Mouse (Mus musculus): Measurements from ENCODE around the gene Il10rb. TPM values are rescaled to one million over a fixed set of nuclear protein-coding genes. Genes with fewer than 3 reads are reported as not detected.

Gene Il10rb
- 13.0 and 13.4 TPM in 2 replicates for polyA plus RNA-seq (2014; fragmentation: Nextera tagmentation; extraction: Ambion mirVana)

DNA sequence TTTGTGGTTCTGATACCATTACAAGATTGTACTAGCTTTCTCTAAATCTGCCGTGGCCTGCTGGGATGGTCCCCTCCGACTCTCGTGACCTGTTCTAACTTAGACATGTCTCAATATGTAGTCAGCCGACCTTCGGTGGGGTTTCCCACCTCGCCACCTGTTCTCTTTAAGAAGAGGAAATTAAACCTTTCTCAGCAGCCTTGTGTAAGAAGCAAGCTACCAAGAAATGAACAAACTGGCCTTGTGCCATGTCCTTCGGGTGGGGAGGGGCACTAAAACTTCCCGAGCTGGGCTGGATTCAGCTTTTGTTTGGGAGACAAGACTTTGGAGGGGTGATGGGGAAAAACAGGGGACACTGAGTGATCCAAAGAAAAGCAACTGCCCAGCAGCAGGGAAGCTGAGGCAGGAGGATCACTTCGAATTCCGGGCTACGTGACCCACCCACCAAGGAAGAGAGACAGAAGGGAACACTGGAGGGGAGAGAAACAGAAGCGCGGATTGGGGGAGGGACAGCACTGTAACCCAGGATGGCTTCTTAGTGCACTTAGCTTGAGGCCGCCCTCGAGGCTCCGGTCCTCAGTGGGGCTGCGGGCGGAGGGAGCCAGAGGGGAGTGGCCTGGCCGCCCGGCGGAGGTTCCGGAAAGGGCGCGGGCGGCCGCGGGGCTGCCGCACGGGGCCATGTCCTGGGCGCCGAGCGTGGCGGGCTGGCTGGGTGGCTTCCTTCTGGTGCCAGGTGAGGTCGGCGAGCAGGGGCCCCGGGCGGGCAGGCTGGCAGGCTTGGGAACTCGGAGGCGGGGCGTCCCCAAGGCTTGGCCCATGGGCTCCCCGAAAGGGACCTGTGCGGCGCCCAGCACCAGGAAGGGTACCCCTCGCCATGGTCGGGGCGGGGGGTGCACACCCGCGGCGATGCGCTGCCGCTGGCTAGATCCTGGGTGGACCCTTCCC, at the start of gene Il10rb:
Gene Il10rb (plus strand): TSS at position 525 of the 945 bp plus-strand sequence.
- Histone ChIP-seq H3K4me2 (replicated peaks) (peak within 1 kb of the TSS; percentile 85), H3K36me3 (replicated peaks; ENCODE audit: control insufficient read depth, insufficient read depth) (peaks cover 3% of the 10 kb centered on the region), H3K4me1 (replicated peaks; ENCODE audit: control insufficient read depth, insufficient read depth, low read length) (0 out of 2 replicates have a peak, but pooled peaks cover 4% of the 10 kb centered on the region), H3K4me3 (replicated peaks; ENCODE audit: low read length) (peak within 1 kb of the TSS; percentile 52), H3K9ac (peak within 1 kb of the TSS; percentile 68), H3K9me3 (ENCODE audit: control insufficient read depth, low read length) (no peaks in the 10 kb centered on the region), H3K27ac (no peak within 1 kb of the TSS; the same call in none of the 2 replicates), H3K27me3 (ENCODE audit: control insufficient read depth, insufficient read depth, low read length) (peaks cover 6% of the 10 kb centered on the region)
- 6% methylated on average over 51 of the region's 51 CpGs for WGBS
- peak; percentile 31 for DNase-seq (ENCODE audit: low spot score)
- ATAC-seq (ENCODE audit: low FRiP score) = peak; percentile 64; the same call in 1 of the 2 replicates

DNA sequence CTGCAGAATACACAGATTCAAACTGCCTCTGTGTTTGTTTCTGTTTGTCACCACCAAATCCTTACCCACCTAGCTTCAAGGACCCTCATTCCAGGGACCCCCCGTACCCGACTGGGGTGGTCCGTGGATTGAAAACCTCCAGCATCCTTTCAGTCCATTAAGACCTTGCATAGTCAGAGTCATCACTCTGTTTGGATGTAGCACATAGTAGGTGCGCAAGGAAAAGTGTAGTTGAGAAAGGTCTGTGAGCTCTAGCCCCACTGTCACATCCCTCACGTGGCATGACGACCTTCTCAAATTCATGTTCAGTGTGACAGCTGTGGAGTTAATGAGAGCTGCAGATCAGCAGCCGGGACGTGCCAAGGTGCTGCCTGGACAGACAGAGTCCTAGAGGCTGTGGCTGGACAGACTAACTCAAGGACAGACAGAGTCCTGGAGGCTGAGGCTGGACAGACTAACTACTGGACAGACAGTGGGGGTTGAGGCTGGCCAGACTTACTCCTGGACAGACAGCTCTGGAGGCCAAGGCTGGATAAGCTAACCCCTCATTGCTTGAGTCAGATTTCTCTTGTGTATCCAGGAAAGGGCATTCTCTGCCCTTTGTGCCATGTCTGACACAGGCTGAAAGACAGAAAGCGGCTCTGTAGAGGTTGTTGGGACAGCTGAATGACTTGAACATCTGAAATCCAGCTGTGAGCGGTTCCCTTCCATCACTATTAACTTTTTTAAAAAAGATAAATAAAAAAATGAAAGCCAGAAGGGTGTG, 49.0 kb upstream of the Il10rb start:
- 80% methylated on average over 10 of the region's 10 CpGs for WGBS
- H3K9me3 ChIP-seq (ENCODE audit: control insufficient read depth, low read length) = no peaks in the 10 kb centered on the region
- DNase-seq (ENCODE audit: low spot score) (no peak), ATAC-seq (ENCODE audit: low FRiP score) (no peak)
- H3K4me3 ChIP-seq (replicated peaks; ENCODE audit: low read length) = no peak overlapping the region
- no peaks in the 10 kb centered on the region for H3K4me1 ChIP-seq (replicated peaks; ENCODE audit: control insufficient read depth, insufficient read depth, low read length)
- peaks cover 22% of the 10 kb centered on the region for H3K27me3 ChIP-seq (ENCODE audit: control insufficient read depth, insufficient read depth, low read length)
- no peak overlapping the region for H3K27ac ChIP-seq
- no peak overlapping the region for H3K9ac ChIP-seq
- no peaks in the 10 kb centered on the region for H3K36me3 ChIP-seq (replicated peaks; ENCODE audit: control insufficient read depth, insufficient read depth)
- H3K4me2 ChIP-seq (replicated peaks) = no peak overlapping the region

DNA sequence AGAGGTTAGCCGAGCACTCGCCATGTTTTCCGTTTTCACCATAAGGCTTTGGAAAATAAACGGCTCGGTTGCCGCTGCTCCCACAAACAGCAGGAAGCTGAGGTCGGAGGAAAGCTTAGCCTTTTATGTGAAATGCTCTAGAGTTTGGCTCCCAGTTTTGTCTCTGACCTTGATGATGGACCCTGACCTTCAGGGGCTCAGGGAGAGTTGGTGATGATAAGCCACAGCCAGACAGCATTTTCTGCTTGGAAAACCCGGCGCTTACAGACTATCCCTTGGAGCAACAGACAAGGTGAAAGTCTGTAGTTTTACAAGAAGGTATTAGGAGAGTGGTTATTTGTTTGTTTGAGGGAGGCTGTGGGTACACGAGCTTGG, 48.5 kb upstream of the Il10rb start:
- Histone ChIP-seq H3K36me3 (replicated peaks; ENCODE audit: control insufficient read depth, insufficient read depth) (no peaks in the 10 kb centered on the region), H3K27ac (no peak overlapping the region), H3K4me3 (replicated peaks; ENCODE audit: low read length) (no peak overlapping the region), H3K9ac (no peak overlapping the region), H3K9me3 (ENCODE audit: control insufficient read depth, low read length) (no peaks in the 10 kb centered on the region), H3K4me1 (replicated peaks; ENCODE audit: control insufficient read depth, insufficient read depth, low read length) (no peaks in the 10 kb centered on the region), H3K4me2 (replicated peaks) (no peak overlapping the region), H3K27me3 (ENCODE audit: control insufficient read depth, insufficient read depth, low read length) (peaks cover 18% of the 10 kb centered on the region)
- ATAC-seq (ENCODE audit: low FRiP score) (no peak), DNase-seq (ENCODE audit: low spot score) (no peak)
- 64% methylated on average over 10 of the region's 10 CpGs for WGBS

DNA sequence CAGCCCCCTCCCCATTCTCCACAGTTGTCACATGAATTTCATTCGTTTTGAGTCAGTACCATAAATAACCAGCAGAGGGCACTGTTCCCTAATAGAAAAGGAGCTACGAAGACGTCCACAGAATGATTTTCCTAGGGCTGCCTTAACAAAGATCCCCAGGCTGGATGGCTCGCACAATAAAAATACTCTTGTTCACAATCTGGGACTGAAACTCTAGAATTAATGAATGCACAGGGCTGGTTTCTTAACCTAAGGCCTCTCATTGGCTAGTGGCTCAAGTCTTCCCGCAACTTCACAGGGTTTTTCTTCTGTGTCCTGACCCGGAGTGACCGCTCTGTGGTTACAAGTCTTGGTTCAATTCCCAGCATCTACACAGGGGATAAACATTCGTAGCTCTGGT, 47.4 kb upstream of the Il10rb start:
- H3K27ac ChIP-seq = no peak overlapping the region
- ATAC-seq (ENCODE audit: low FRiP score) (peak; percentile 27; the same call in 1 of the 2 replicates), DNase-seq (ENCODE audit: low spot score) (peak; percentile 98)
- no peaks in the 10 kb centered on the region for H3K9me3 ChIP-seq (ENCODE audit: control insufficient read depth, low read length)
- H3K36me3 ChIP-seq (replicated peaks; ENCODE audit: control insufficient read depth, insufficient read depth) = no peaks in the 10 kb centered on the region
- WGBS = 39% methylated on average over 8 of the region's 8 CpGs
- no peak overlapping the region for H3K4me2 ChIP-seq (replicated peaks)
- no peak overlapping the region for H3K4me3 ChIP-seq (replicated peaks; ENCODE audit: low read length)
- H3K4me1 ChIP-seq (replicated peaks; ENCODE audit: control insufficient read depth, insufficient read depth, low read length) = no peaks in the 10 kb centered on the region
- no peak overlapping the region for H3K9ac ChIP-seq
- H3K27me3 ChIP-seq (ENCODE audit: control insufficient read depth, insufficient read depth, low read length) = peaks cover 8% of the 10 kb centered on the region

DNA sequence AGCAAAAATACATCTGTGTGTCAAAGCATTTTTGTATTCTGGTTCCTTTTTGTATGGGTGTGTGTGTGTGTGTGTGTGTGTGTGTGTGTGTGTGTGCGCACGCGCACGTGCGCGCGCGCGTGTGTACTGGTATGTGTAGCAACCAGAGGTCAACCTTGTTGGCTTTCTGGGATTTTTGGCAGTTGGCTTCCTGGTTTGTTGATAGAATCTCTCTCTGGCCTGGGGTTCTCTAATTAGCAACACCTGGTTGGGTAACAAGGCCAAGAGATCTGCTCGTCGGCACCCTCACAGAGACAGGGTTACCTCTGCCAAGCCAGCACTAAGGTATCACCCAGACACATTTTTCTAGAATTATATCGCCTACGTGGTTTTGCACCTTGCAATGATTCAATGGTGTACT, 46.4 kb upstream of the Il10rb start:
- H3K9ac ChIP-seq = no peak overlapping the region
- no peak for DNase-seq (ENCODE audit: low spot score)
- WGBS = 93% methylated on average over 13 of the region's 13 CpGs
- H3K4me3 ChIP-seq (replicated peaks; ENCODE audit: low read length) = no peak overlapping the region
- no peaks in the 10 kb centered on the region for H3K27me3 ChIP-seq (ENCODE audit: control insufficient read depth, insufficient read depth, low read length)
- no peaks in the 10 kb centered on the region for H3K4me1 ChIP-seq (replicated peaks; ENCODE audit: control insufficient read depth, insufficient read depth, low read length)
- H3K36me3 ChIP-seq (replicated peaks; ENCODE audit: control insufficient read depth, insufficient read depth) = no peaks in the 10 kb centered on the region
- H3K4me2 ChIP-seq (replicated peaks) = no peak overlapping the region
- no peak overlapping the region for H3K27ac ChIP-seq
- ATAC-seq (ENCODE audit: low FRiP score) = no peak
- no peaks in the 10 kb centered on the region for H3K9me3 ChIP-seq (ENCODE audit: control insufficient read depth, low read length)

DNA sequence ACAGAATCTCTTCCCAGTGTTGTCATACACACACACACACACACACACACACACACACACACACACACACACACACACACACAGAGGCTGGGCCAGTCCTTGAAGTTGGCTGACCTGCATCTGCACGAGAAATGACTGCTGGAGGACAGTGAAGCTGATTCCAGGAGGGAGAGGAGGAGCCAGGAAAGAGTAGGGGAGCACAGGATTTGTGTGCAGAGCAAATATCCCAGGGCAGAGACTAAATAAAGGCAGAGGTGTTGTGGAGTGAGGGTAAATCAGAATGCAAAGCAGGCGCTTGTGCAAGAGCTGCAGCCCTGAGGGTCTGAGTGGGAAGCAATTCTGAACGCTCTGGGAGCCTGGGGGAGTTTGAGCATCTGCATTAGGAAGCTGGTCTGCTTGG, 45.8 kb upstream of the Il10rb start:
- no peak for ATAC-seq (ENCODE audit: low FRiP score)
- no peak overlapping the region for H3K4me2 ChIP-seq (replicated peaks)
- no peak overlapping the region for H3K9ac ChIP-seq
- no peaks in the 10 kb centered on the region for H3K9me3 ChIP-seq (ENCODE audit: control insufficient read depth, low read length)
- no peak overlapping the region for H3K4me3 ChIP-seq (replicated peaks; ENCODE audit: low read length)
- H3K27me3 ChIP-seq (ENCODE audit: control insufficient read depth, insufficient read depth, low read length) = no peaks in the 10 kb centered on the region
- no peak overlapping the region for H3K27ac ChIP-seq
- H3K36me3 ChIP-seq (replicated peaks; ENCODE audit: control insufficient read depth, insufficient read depth) = no peaks in the 10 kb centered on the region
- H3K4me1 ChIP-seq (replicated peaks; ENCODE audit: control insufficient read depth, insufficient read depth, low read length) = no peaks in the 10 kb centered on the region
- DNase-seq (ENCODE audit: low spot score) = no peak
- 57% methylated on average over 3 of the region's 3 CpGs for WGBS

DNA sequence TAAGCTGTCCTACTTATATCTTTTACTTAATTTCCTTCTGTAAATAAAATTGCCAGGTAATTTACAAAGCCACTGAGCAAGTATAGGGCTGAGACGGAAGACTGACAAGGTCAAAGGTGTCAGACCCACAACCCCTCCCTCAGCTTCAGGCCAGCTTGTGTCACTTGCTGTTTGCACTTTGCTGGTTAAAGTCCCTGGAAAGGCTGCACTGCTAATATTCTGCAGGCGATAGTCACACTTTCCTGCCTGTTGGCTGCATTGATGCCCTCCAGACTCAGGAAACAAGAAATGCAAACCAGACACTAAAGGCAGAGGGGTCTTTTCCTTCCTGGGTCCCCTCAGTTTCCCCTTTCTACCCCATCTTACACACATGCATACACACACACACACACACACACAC, 44.0 kb upstream of the Il10rb start:
- no peak overlapping the region for H3K4me2 ChIP-seq (replicated peaks)
- no peaks in the 10 kb centered on the region for H3K27me3 ChIP-seq (ENCODE audit: control insufficient read depth, insufficient read depth, low read length)
- no peaks in the 10 kb centered on the region for H3K36me3 ChIP-seq (replicated peaks; ENCODE audit: control insufficient read depth, insufficient read depth)
- DNase-seq (ENCODE audit: low spot score) (no peak), ATAC-seq (ENCODE audit: low FRiP score) (no peak)
- H3K27ac ChIP-seq = no peak overlapping the region
- 78% methylated on average over 2 of the region's 2 CpGs for WGBS
- H3K9me3 ChIP-seq (ENCODE audit: control insufficient read depth, low read length) = no peaks in the 10 kb centered on the region
- H3K4me3 ChIP-seq (replicated peaks; ENCODE audit: low read length) = no peak overlapping the region
- no peak overlapping the region for H3K9ac ChIP-seq
- no peaks in the 10 kb centered on the region for H3K4me1 ChIP-seq (replicated peaks; ENCODE audit: control insufficient read depth, insufficient read depth, low read length)

DNA sequence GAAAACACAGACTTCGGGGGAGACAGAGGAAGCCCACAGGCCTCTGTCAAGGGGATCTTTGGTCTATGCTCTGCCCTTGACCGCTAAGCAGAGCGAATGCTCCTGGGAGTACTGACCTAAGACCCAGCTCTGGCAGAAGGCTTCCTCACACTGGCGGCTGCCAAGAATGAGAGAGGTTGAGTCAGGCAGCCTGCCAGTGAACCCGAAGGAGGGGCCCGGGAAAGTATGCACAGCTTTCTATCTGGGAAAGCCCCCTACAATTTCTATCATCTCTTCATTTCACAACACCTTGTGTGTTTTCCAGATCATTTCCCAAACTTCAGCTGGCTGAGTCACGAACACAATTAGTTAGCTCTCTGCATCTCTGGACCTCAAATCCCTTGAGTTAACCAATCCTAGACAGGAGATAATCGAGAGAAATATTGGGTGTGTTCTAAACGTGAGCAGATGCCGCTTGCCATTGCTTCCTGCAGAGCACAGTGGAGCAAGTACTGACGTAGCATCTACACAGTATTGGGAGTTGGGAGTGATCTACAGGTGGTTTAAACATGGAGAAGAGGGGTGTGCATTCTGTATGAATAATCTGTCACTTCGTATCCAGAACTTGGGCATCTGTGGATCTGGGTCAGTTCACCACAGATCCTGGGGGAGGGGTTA, 43.2 kb upstream of the Il10rb start:
- DNase-seq (ENCODE audit: low spot score) (no peak), ATAC-seq (ENCODE audit: low FRiP score) (no peak)
- Histone ChIP-seq H3K27me3 (ENCODE audit: control insufficient read depth, insufficient read depth, low read length) (no peaks in the 10 kb centered on the region), H3K9me3 (ENCODE audit: control insufficient read depth, low read length) (no peaks in the 10 kb centered on the region), H3K4me2 (replicated peaks) (no peak overlapping the region), H3K27ac (no peak overlapping the region), H3K9ac (no peak overlapping the region), H3K4me3 (replicated peaks; ENCODE audit: low read length) (no peak overlapping the region), H3K36me3 (replicated peaks; ENCODE audit: control insufficient read depth, insufficient read depth) (no peaks in the 10 kb centered on the region), H3K4me1 (replicated peaks; ENCODE audit: control insufficient read depth, insufficient read depth, low read length) (no peaks in the 10 kb centered on the region)
- WGBS = 72% methylated on average over 12 of the region's 12 CpGs

DNA sequence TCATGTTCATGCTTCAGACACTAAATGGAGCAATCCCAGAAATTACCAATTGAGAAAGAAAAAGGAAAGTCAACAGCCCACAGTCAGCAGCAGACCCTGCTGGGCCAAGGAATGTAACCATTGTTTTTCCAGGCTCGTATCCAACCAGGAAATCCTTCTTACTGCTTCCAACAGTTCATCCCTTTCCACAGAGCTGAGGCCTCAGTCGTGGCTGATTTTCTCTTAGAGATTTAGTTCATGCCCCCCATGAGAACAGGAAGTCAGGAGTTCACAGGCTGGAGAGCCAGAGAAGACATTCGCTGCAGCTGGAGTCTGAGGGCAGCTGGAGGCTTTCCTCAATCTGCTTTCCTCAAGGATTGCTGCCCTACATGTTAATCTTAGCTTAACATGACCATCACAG, 42.5 kb upstream of the Il10rb start:
- H3K9ac ChIP-seq = no peak overlapping the region
- no peak overlapping the region for H3K27ac ChIP-seq
- H3K36me3 ChIP-seq (replicated peaks; ENCODE audit: control insufficient read depth, insufficient read depth) = no peaks in the 10 kb centered on the region
- peak; percentile 47 for DNase-seq (ENCODE audit: low spot score)
- H3K4me1 ChIP-seq (replicated peaks; ENCODE audit: control insufficient read depth, insufficient read depth, low read length) = no peaks in the 10 kb centered on the region
- no peak overlapping the region for H3K4me2 ChIP-seq (replicated peaks)
- 43% methylated on average over 3 of the region's 3 CpGs for WGBS
- H3K27me3 ChIP-seq (ENCODE audit: control insufficient read depth, insufficient read depth, low read length) = no peaks in the 10 kb centered on the region
- ATAC-seq (ENCODE audit: low FRiP score) = no peak
- H3K4me3 ChIP-seq (replicated peaks; ENCODE audit: low read length) = no peak overlapping the region
- no peaks in the 10 kb centered on the region for H3K9me3 ChIP-seq (ENCODE audit: control insufficient read depth, low read length)
